Mouse (Mus musculus) gastrocnemius, postnatal 14 days (tissue): ENCODE data around the gene Fgfr2. TPM values are rescaled to one million over a fixed set of nuclear protein-coding genes. Genes with fewer than 3 reads are reported as not detected.

Experiments
- DNase-seq: peaks from one replicate; pipeline ENCODE4 v3.0.0; 2021; ENCODE audit warnings: mixed read lengths
- intact Hi-C: fragments of 180-260 bp; cut with DNase I; formaldehyde crosslinking; loops from one replicate; pipeline ENCODE4 v1.15.1; 2025; ENCODE audit warnings: low total_unique reads
- total RNA-seq, 2 experiments: library from RNA; stranded (reverse); gene quantifications; 2 replicates each; pipeline ENCODE4 v1.2.3; 2021

Fgfr2 gene
- total RNA-seq, 2 experiments from 2014 or later = 1.2 to 1.8 TPM

GRCm38 (mm10) chr7:132803962-132804361 is 319.2 kb downstream of the Fgfr2 start:
- peak; percentile 37 for DNase-seq
- intact Hi-C loops = no loop called here

GRCm38 (mm10) chr7:132803336-132803735 is 319.8 kb downstream of the Fgfr2 start:
- intact Hi-C loops = no loop called here
- DNase-seq = no peak

GRCm38 (mm10) chr7:132802691-132803090 is 320.5 kb downstream of the Fgfr2 start:
- intact Hi-C loops = no loop called here
- DNase-seq = no peak

GRCm38 (mm10) chr7:132802066-132802465 is 321.1 kb downstream of the Fgfr2 start:
- intact Hi-C loops = no loop called here
- DNase-seq = peak; percentile 63

GRCm38 (mm10) chr7:132801509-132801908 is 321.6 kb downstream of the Fgfr2 start:
- intact Hi-C loops = no loop called here
- DNase-seq = no peak

GRCm38 (mm10) chr7:132800868-132801267 is 322.3 kb downstream of the Fgfr2 start:
- intact Hi-C loops = no loop called here
- DNase-seq = no peak

GRCm38 (mm10) chr7:132799119-132800016 is 323.8 kb downstream of the Fgfr2 start:
- intact Hi-C loops = no loop called here
- DNase-seq = no peak

GRCm38 (mm10) chr7:132795141-132795540 is 328.0 kb downstream of the Fgfr2 start:
- intact Hi-C loops = no loop called here
- peak; percentile 0 for DNase-seq

- intact Hi-C loops = no loop called here
- peak; percentile 33 for DNase-seq
These were observed 329.7 kb downstream of the Fgfr2 start for GRCm38 (mm10) chr7:132793467-132793866.

- intact Hi-C loops = no loop called here
- peak; percentile 55 for DNase-seq
These were observed 332.5 kb downstream of the Fgfr2 start for GRCm38 (mm10) chr7:132790447-132791219.

- intact Hi-C loops = no loop called here
- DNase-seq = no peak
These were observed 334.3 kb downstream of the Fgfr2 start for GRCm38 (mm10) chr7:132788826-132789225.

- intact Hi-C loops = no loop called here
- DNase-seq = no peak
These were observed 335.5 kb downstream of the Fgfr2 start for GRCm38 (mm10) chr7:132787496-132788190.

GRCm38 (mm10) chr7:132787022-132787421 is 336.1 kb downstream of the Fgfr2 start:
- intact Hi-C loops = no loop called here
- no peak for DNase-seq

GRCm38 (mm10) chr7:132786522-132786921 is 336.6 kb downstream of the Fgfr2 start:
- no peak for DNase-seq
- intact Hi-C loops = no loop called here

GRCm38 (mm10) chr7:132786011-132786410 is 337.1 kb downstream of the Fgfr2 start:
- intact Hi-C loops = no loop called here
- no peak for DNase-seq

- DNase-seq = no peak
- intact Hi-C loops = no loop called here
These were observed 339.0 kb downstream of the Fgfr2 start for GRCm38 (mm10) chr7:132784101-132784500.

GRCm38 (mm10) chr7:132781850-132782249 is 341.3 kb downstream of the Fgfr2 start:
- no peak for DNase-seq
- intact Hi-C loops = no loop called here

- intact Hi-C loops = no loop called here
- DNase-seq = no peak
These were observed 341.9 kb downstream of the Fgfr2 start for GRCm38 (mm10) chr7:132781130-132781814.

GRCm38 (mm10) chr7:132780611-132781010 is 342.5 kb downstream of the Fgfr2 start:
- peak; percentile 60 for DNase-seq
- intact Hi-C loops = no loop called here
